Mouse (Mus musculus) G1E-ER4 (cell line): ENCODE data around the gene Cd2. TPM values are rescaled to one million over a fixed set of nuclear protein-coding genes. Genes with fewer than 3 reads are reported as not detected.

Experiments used
- GATA1 ChIP-seq: IDR thresholded peaks from one replicate; pipeline ENCODE4 v1.8.0; 2012; ENCODE audit warnings: low read length, inconsistent platforms
- polyA plus RNA-seq: library from polyadenylated mRNA; stranded (reverse); fragments of >175 nt; gene quantifications from 2 replicates; pipeline ENCODE4 v1.2.3, GENCODE M21; 2012

Gene Cd2
- polyA plus RNA-seq, 1 experiment = not detected

DNA sequence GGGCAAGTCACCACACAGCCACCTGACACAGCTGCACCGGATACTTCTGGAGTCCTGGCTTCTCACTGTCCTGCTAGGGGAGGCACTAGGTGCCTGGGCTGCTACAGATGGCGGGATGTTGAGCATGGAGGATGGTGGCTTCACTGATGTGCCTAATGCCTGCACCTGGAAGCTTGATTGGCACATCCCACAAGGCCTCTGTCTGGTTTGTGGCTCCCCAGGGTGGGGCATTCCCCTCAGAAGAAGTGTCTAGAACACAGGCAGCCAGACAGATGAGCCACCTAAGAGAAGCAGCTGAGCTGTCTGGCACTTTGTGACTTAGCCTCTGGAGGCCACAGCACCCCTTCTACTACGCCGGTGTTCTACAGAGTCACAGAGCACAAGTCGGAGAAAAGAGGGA lies 9.5 kb upstream of the Cd2 start:
- TF ChIP-seq GATA1 = no peak

DNA sequence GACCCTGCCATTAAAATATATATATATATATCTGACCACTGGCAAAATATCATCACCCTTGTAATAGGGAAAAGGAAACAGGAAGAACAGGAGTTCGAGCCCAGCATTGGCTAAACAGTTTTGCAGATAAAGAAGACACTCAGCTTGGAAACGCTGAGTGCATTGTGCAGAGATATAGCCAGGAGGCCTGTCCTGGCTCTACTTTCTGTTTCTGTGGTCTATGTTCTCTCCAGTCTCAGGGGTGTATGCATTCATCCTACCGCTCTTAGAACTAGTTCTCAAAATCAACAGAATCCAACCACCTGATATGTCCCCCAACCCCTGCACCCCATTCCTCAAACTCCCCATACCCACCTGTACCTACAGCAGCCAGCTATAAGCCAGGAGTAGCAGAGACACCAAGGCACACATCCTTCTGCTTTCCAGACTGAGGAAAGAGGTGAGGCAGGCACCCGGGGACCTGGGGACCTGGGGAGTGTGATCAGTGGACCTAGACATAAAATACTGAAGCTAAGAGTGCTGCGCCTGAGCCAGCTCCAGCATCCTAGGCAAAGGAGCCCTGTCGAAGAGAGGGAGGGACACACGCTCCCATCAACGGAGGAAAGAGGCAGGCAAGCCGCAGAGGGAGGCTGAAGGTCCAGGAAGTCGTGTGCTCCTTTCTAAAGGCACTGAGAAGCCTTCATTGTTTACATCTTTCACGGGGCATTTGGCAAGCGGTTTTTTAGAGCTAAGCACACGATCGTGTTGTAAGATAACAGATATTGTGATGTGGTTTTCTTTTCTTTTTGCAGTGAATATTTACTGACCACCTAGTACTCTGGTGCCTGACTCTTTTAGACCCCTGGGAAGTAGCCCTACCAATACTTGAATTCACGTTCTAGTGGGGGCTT lies 8.4 kb upstream of the Cd2 start:
- no peak for TF ChIP-seq GATA1

DNA sequence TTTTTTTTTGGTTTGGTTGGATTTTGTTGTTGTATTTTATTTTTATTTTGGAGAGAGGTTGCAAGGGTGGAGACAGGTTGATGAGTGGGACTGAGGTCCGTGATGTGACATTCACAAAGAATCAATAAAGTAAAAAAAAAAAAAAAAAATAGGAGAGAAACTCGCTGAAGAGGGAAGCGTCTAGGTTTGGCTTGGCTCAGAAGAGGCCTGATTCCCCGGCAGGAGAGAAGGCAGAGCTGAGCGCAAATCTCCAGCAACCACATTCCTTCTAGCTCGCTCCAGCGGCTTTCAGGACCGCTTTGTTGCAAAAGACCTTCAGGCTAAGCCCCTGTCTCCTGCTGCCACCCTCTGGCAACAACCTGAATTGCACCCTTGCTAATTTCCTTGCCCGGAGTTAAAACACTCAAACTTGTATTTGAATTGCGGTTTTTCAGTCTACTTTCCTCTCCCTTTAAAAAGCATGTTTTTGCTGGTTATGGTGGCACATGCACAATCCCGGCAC lies 7.7 kb upstream of the Cd2 start:
- no peak for TF ChIP-seq GATA1

DNA sequence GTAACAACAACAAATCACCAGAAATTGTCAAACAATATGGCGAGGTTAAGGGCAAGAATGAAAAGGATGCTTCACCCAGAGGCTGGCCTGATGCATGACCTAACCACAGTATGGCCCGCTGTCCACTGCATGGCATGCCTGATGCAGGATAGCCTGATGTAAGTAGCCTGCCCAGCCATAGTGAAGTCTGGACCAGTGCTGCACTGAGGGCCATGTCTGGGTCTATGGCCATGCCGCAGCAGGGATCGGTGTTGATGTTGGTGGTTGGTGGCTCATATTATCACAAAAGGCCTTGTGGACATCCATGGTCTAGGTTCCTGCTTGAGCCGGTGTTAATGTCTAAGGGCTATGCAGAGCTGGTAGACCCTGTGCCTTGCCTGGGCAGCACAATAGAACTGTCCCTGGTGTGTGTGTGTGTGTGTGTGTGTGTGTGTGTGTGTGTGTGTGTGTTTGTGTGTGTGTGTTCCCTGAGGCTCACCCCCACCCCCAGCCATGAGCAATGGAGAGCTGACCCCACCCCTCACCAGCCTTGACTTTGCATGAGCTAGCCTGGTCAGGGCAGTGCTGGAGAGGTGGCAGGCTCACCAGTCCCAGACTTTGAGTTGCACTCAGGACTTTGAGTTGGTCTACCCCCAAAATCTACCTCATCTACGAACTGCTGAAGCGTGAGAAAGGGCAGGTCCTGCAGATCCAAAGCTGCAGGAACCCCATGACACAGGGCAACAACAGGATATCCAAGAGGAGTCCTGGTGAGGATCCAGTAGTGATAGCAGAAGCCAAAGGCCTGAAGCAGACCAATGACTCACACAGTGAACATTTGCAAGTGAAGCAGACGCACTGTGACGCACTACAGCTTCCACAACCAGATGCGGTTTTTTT lies 7.0 kb upstream of the Cd2 start:
- no peak for TF ChIP-seq GATA1

DNA sequence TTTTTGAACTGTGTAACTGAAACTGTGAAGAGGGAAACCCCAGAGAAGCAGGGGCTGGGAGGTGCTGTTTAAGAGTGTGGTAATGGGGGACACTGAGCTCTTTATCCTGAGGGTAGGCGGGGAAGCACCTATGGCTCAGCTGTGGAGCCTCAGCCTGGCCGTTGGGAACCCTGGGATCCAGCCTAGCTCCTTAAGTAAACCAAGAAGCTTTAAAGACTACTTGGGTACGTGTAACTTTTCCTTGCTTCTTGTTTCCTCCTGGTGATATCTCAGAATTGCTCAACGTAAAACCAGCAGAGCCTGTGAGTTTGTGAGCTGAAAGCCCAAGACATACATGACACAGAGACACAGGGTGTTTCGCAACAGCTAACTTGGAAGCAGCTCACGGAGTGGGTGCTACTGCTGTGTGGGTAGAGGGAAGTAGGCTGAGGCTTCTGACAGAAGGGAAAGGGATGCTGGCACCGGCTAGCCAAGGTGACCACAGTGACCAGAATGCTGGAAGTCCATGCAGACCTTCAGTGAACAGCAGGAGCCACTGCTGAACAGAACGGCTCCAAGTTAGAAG lies 5.9 kb upstream of the Cd2 start:
- no peak for TF ChIP-seq GATA1

DNA sequence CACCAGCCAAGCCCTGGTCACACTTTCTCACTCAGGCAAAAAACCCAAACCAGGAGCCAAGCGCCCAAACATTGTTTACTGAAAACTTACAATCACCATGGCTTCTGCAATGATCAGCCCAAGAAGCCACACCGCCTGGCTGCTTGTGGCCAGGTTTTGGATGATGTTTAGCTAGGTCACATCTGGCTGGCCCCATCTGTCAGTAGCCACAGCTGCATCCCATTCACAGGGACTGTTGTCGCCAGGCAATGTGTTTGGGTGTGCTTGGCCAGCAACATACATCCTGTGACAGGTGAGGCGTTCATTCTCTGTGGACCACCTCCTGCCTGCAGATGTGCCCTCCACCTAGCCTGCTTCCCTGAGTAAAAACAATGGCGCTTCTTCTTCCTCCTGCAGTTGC lies 4.9 kb upstream of the Cd2 start:
- no peak for TF ChIP-seq GATA1

DNA sequence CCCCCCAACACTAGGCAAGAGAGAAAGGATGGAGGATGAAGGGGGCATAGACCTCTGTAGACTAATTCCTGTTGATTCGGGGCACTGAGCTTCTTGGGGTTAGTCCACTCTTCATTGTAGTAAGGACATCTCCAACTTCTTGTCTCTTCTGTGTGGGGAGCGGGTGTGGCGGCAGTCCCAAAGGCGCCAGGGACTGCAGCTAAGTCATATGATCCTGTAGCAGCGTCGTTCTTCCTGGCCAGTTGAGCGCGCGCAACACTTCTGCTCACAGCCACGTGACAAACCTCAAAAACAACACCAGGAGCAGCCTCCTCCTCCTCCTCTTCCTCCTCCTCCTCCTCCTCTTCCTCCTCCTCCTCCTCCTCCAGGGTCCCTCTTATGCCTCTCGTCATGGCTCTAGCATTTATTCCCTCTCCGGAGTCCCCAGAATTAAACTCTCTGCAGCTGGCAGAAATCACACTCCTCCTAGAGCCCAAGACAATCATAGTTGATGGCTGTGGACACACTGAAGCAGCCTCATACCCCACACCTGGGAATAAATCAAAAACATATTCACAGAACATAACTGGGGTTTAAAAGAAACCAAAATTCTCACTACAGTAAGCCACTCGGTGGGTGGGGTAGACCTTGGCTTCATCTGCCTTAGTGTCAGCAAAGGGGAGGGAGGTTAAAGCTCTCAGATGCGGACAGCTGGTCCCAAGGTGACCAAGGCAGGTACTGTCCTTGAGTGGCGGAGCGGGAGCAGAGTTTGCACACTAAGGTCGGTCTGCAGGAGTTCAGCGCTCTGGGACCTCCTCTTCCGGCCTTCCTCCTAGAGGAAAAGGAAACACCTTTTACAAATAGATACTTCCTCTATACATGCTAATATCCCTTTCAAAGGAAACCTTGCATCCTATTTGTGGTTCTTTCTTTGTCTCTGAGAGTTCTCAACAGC lies 3.1 kb upstream of the Cd2 start:
- TF ChIP-seq GATA1 = no peak

DNA sequence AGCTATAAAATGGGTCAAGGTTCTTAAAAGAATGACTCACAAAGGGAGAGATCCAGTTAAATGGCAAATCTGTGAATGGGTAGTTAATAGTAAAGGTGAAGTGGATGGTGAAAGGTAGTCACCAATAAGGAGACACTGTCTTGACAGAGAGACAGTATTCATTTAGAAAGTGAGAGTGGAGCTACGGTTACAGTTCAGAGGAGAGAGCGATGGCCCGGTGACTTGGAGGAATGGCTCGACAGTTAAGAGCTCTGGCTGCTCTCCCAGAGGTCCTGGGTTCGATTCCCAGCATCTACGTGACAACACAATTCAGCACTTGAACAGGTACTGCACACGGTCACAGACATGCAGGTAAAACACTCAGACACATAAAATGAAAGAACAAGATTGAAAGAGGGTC lies 2.3 kb upstream of the Cd2 start:
- no peak for TF ChIP-seq GATA1

DNA sequence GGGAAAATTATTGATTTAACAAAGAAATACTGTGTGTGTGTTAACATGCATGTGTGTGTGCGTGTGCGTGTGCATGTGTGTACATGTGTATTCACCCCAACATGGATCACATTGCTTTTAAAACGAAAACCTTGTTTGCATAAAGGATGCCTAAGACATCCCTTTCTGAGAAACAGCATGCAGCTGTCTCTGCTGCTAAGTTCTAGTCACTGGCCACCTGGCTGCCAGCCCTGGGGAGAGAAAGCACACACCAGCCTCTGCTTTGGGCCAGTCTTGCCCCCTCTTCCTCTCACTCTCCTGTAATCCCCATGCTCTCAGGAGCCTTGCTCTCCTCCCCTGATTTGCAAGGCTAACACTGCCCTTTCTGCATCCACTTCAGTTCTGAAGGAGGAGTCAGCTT lies 1.7 kb upstream of the Cd2 start:
- TF ChIP-seq GATA1 = no peak

DNA sequence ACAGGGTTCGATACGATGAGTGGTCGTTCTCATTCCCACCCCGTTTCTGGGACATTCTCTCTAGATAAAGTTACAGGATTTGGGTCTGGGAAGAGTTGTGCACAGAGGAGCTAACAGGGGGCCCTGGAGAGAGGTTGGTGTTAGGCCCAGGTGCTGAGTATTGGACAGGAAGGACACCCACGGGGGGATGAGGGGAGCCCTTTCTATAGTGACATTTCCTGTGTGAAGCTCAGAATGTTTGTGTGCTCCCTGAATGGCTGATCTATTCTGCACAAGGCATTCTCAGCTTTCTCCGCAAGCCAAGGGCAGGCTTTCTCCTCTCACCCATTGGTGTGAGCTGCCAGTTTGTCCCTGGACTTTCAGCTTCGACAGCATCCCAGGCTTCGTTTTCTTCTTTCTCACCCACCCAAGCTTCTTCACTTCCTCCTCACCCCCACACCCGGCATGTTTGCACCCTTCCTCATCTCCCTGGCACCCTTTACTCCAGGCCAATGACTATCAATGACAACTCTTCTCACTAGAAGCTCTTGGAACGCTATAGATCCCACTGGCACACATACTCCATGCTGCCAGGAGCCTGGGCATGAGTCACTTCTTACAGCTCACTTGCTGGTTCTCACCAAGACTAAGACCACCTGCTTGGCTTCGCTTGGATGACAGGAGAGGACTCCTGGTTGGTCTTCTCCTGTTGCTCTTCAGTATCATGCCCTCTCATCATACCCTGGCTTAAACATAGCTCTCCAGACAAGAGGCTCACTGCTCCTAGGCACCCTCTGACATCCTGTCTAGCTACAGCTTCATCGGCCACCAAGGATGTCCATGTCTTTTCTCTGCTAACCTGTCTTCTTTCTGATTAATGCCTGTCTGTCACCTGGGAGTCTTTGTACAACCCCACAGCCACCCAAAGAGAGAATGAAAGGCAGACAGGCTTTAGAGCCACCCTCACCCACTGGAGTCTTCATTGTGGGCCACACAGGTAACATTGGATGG lies 1.1 kb downstream of the Cd2 start:
- no peak for TF ChIP-seq GATA1

DNA sequence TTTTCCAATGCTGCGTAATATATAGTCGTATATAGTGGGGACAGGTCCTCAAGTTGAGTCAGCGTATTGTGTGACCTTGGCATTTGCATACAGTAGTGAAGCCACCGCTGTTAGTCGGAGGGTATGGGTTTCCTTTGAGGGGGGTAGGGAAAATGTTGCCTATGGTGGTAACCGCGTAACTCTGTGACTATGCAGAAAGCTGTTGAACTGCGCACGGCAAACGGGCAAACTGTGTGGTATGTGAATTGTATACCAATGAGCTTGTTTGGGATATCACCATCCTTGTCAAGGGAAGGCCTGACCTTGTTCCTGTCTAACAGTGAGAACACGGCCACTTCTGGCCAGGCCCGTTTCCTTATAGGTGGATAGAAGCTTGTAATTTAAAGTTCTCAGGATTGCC lies 1.9 kb downstream of the Cd2 start:
- no peak for TF ChIP-seq GATA1

DNA sequence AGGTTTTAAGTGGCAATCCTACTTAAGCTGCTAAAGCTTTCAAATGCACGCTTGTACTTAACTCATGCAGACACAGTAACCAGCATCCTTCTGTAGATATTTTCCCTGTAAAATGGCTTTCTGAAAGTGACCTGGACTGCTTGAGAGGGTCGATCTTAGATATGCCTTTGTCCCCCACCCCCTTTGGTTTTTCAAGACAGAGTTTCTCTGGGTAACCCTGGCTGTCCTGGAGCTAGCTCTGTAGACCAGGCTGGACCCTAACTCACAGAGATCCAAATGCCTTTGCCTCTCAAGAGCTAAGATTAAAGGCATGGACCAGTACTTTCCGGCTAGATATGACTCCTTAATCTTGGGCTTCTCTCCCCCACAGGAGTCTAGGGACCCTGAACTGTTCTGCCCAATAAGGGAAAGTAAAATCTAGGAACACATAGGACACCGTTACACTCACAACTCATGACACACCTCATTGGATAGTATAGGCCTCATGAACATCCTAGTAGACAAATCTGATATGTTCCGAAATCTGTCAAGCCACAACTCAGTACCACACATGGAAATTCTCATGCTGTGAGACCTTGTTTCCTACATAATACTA lies 2.6 kb downstream of the Cd2 start:
- TF ChIP-seq GATA1 = no peak

DNA sequence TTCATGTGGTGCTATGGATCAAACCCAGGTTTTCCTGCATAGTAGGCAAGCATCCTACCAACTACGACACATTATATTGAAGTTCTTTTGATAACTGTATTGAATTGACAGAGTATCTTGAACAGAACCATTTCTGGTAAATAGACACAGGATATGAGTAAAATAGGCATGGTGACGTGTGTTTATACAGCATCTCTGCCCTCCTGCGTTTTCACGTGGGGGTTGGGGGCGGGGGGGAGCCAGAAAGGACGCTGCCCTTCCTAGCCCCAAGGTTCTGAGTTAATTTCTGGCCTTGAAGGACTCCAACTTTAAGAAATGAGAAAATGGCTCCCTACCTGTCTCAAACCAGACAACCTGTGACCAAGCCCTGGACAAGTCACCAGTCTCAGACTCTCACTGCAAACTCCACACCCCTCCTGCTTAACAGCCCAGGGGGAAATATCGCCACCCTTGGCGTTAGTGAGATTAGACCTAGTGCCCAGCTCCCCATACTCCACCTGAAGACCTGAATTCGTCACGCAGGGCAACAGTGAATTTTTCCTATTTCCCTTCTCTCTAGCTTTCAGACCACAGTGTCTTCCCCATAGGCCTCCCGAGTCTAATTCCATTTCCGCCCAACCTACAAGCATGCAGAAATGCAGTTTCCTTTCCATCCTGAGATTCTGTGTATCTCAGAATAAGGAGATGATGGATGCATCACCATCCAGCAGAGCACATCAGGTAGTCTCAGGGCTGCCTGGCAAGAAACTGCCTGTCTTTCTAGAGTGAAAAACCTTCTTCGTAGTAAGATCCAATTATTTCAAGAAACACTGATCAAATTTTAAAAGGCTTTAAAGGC lies 3.7 kb downstream of the Cd2 start:
- no peak for TF ChIP-seq GATA1
